Mouse (Mus musculus): ENCODE data around the gene Wdr5. TPM values are rescaled to one million over a fixed set of nuclear protein-coding genes. Genes with fewer than 3 reads are reported as not detected.

The Wdr5 gene
- total and polyA plus RNA-seq, 2 experiments = 16.7 to 18.3 TPM

DNA sequence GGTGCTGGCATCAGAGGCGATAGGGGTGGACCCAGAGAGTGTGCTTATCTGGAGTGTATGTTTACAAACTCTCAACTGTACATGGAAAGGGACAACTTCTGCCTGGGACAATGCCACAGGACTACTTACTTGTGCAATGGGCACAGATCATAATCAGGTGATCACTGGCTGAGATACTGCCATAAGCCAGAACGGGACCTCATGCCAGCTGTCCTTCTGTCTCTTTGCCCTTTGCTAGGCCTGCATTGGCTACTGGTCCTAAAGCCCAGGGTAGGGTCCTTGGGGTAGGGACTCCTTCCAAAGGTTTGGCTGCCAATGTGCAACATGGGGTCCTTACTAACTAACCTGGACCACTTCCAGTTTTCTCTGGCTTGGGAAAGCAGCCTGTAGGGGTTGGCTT, 68.1 kb downstream of the Wdr5 start:
- Histone ChIP-seq H3K27me3 (ENCODE audit: control insufficient read depth, insufficient read depth, low read length) (no peaks in the 10 kb centered on the region), H3K36me3 (ENCODE audit: control insufficient read depth, insufficient read depth, low read length) (no peaks in the 10 kb centered on the region)
- 24% methylated on average over 2 of the region's 2 CpGs for WGBS

GRCm38 (mm10) chr2:27584546-27584945, 69.6 kb downstream of the Wdr5 start:
- 92% methylated on average over 13 of the region's 13 CpGs for WGBS
- Histone ChIP-seq H3K9ac (ENCODE audit: low read depth, low read length) (no peak overlapping the region), H3K4me1 (ENCODE audit: control insufficient read depth, insufficient read depth, low read length) (peaks cover 27% of the 10 kb centered on the region), H3K27me3 (ENCODE audit: control insufficient read depth, insufficient read depth, low read length) (no peaks in the 10 kb centered on the region), H3K4me3 (ENCODE audit: insufficient read depth, low read depth, low read length) (no peak overlapping the region), H3K36me3 (ENCODE audit: control insufficient read depth, insufficient read depth, low read length) (no peaks in the 10 kb centered on the region), H3K27ac (replicated peaks; ENCODE audit: insufficient read depth, low read depth, low read length) (no peak overlapping the region), H3K79me2 (ENCODE audit: control insufficient read depth, insufficient read depth, low read length) (no peaks in the 10 kb centered on the region; the same call in 1 of the 2 replicates)
- TF ChIP-seq CTCF (IDR thresholded peaks at IDR 0.05; ENCODE audit: low read depth, low read length) (no peak), POLR2A (IDR thresholded peaks at IDR 0.05; ENCODE audit: extremely low read depth, insufficient read depth, low read length) (no peak)
- DNase-seq (ENCODE audit: extremely low read depth, low read depth, low spot score) = no peak

More for the DNA sequence above, 68.1 kb downstream of the Wdr5 start:
- Histone ChIP-seq H3K4me1 (ENCODE audit: control insufficient read depth, insufficient read depth, low read length) (peaks cover 27% of the 10 kb centered on the region), H3K27ac (replicated peaks; ENCODE audit: insufficient read depth, low read depth, low read length) (peak overlapping the region; percentile 90), H3K79me2 (ENCODE audit: control insufficient read depth, insufficient read depth, low read length) (no peaks in the 10 kb centered on the region; the same call in 1 of the 2 replicates), H3K4me3 (ENCODE audit: insufficient read depth, low read depth, low read length) (no peak overlapping the region), H3K9ac (ENCODE audit: low read depth, low read length) (peak overlapping the region; percentile 16)
- TF ChIP-seq POLR2A (IDR thresholded peaks at IDR 0.05; ENCODE audit: extremely low read depth, insufficient read depth, low read length) (no peak), CTCF (IDR thresholded peaks at IDR 0.05; ENCODE audit: low read depth, low read length) (no peak)
- DNase-seq (ENCODE audit: extremely low read depth, low read depth, low spot score) = peak; percentile 100

Other genes with a start within 250 kb of the Wdr5 start
- gene Vav2, start 88.1 kb upstream of the Wdr5 start, total RNA-seq (2014; rRNA removed) = 17.6 and 22.1 TPM in 2 replicates
- 25.1 and 26.0 TPM in 2 replicates for gene Vav2, start 88.1 kb upstream of the Wdr5 start, polyA plus RNA-seq (2012; rRNA removed)
- 0.09 and 0.40 TPM in 2 replicates for gene Brd3os, start 72.8 kb upstream of the Wdr5 start, total RNA-seq (2014; rRNA removed)
- 0.61 and 0.82 TPM in 2 replicates for gene Brd3os, start 72.8 kb upstream of the Wdr5 start, polyA plus RNA-seq (2012; rRNA removed)
- gene Brd3, start 7.5 kb upstream of the Wdr5 start, total RNA-seq (2014; rRNA removed) = 5.8 and 7.9 TPM in 2 replicates
- 14.8 and 17.2 TPM in 2 replicates for gene Brd3, start 7.5 kb upstream of the Wdr5 start, polyA plus RNA-seq (2012; rRNA removed)
- gene Rxra, start 161.3 kb downstream of the Wdr5 start, total RNA-seq (2014; rRNA removed) = 108 and 124 TPM in 2 replicates
- gene Rxra, start 161.3 kb downstream of the Wdr5 start, polyA plus RNA-seq (2012; rRNA removed) = 303 and 313 TPM in 2 replicates